Mouse (Mus musculus) lung, adult 2 months (tissue): ENCODE data around the gene Ptprg.

Experiments
- CTCF ChIP-seq: fragments of 200-500 bp; IDR thresholded peaks from 2 replicates; pipeline ENCODE4 v1.5.1; 2011; ENCODE audit warnings: mild to moderate bottlenecking, low read length, control low read depth; ENCODE audit not compliant: insufficient read depth
- POLR2A ChIP-seq: fragments of 200-500 bp; IDR thresholded peaks from 2 replicates; pipeline ENCODE4 v1.6.1; 2011; ENCODE audit warnings: low read depth, mild to moderate bottlenecking, control low read depth, low read length, borderline replicate concordance; ENCODE audit errors: extremely low read depth

DNA sequence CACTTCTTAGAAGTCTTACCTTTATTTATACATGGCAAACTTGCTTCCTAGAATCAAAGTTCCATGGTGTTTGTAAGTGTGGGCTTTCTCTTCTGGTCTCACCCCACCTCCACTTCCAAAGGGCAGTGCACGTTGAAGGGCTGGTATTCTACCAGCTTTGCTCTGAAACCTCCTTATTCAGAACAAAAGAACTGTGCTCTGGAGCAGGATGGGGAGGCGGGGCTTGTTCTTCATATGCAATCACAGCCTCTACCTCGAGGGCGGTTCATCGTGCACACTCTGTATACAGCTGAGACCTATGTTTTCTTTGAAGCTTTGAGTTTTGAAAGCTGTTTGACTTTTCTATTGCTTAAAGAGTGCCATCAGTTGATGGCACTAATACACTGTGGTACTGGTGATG is 412.5 kb downstream of the Ptprg start:
- no peak for TF ChIP-seq CTCF
- TF ChIP-seq POLR2A = no peak
